Mouse (Mus musculus) adrenal gland, adult (tissue): ENCODE measurements around the gene Sh3bgrl2.

Experiments
- DNase-seq, 2 experiments: peaks; one replicate each; pipeline ENCODE4 v3.0.0; 2022 to 2023; ENCODE audit warnings: low spot score in 1 of 2; ENCODE audit not compliant: inconsistent age in 2 of 2

The Sh3bgrl2 gene

GRCm38 (mm10) chr9:83556780-83557771, 8.9 kb downstream of the Sh3bgrl2 start:
- DNase-seq: peak in 1 of 2 experiments; percentile 35

GRCm38 (mm10) chr9:83560670-83561069, 12.5 kb downstream of the Sh3bgrl2 start:
- no peak for DNase-seq

GRCm38 (mm10) chr9:83562889-83563288, 14.8 kb downstream of the Sh3bgrl2 start:
- DNase-seq: no peak

- peak in 1 of 2 experiments; percentile 49 for DNase-seq
These were observed 15.9 kb downstream of the Sh3bgrl2 start for GRCm38 (mm10) chr9:83563808-83564549.

GRCm38 (mm10) chr9:83564934-83565652, 17.0 kb downstream of the Sh3bgrl2 start:
- DNase-seq: no peak

- DNase-seq: no peak
These were observed 18.0 kb downstream of the Sh3bgrl2 start for GRCm38 (mm10) chr9:83566141-83566540.

GRCm38 (mm10) chr9:83568125-83568524, 20.0 kb downstream of the Sh3bgrl2 start:
- DNase-seq: no peak

DNA sequence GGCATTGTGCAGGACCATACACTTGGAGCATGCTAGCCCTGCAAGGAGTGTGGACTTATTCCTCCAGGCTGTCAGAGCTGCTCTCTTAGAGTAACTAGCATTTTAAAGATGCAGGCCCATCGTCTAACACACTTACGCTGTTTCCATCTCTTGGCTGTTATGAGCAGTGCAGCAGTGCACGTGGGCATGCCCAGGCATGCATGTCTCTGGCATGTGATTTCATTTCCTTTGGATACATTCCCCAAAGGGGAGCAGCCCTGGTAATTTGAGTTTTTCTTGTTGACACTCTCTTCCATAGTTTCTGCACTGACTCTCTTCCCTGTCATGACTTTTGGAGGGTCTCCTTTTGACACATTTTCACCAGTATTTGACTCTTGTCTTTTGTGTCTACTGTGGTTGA, 20.8 kb downstream of the Sh3bgrl2 start:
- no peak for DNase-seq

- no peak for DNase-seq
These were observed 21.8 kb downstream of the Sh3bgrl2 start for GRCm38 (mm10) chr9:83569898-83570297.

GRCm38 (mm10) chr9:83571315-83571714, 23.2 kb downstream of the Sh3bgrl2 start:
- DNase-seq: no peak

DNA sequence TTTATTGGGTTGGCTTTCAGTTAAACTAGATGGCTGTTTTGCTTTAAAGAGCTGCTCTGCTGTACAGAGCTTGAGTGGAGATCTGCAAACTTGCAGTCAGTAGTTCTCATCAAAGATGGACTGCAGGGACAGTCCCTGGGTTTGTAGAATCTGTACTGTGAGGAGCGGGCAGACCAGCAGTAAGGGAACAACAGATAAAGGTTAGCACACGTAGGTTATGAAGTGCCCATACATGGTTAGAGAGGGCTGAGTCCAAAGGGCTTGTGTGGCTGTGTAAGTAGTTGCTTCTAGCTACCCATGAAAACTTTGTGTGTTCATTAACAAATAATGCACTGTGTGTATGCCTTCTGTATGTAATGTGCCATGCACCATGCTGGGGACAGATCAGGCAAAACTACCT, 24.2 kb downstream of the Sh3bgrl2 start:
- no peak for DNase-seq

DNA sequence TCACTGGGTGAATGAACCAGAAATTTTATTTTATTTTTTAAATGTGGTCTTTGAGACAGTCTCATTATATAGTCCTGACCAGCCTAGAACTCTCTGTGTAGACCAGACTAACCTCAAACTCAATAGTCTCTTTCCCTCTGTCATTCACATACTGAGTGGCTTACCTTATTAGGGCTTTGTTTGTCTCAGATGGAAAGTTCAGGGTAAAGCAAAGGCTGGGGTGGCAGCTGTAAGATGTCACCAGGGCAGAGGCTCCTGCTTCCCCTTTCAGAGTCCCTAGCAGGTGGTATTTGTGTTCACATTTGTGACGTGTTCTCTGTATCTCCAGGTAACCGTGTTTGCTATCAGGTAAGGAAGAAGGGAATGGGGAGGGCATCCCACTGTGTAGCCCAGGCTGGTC, 24.7 kb downstream of the Sh3bgrl2 start:
- no peak for DNase-seq

- DNase-seq: no peak
These were observed 25.5 kb downstream of the Sh3bgrl2 start for GRCm38 (mm10) chr9:83573588-83573987.

GRCm38 (mm10) chr9:83575403-83575802, 27.3 kb downstream of the Sh3bgrl2 start:
- peak in 1 of 2 experiments; percentile 27 for DNase-seq

- DNase-seq: peak in 1 of 2 experiments; percentile 62
These were observed 28.0 kb downstream of the Sh3bgrl2 start for GRCm38 (mm10) chr9:83576018-83576688.

GRCm38 (mm10) chr9:83576689-83577057, 28.5 kb downstream of the Sh3bgrl2 start:
- DNase-seq: peak in 1 of 2 experiments; percentile 57

DNA sequence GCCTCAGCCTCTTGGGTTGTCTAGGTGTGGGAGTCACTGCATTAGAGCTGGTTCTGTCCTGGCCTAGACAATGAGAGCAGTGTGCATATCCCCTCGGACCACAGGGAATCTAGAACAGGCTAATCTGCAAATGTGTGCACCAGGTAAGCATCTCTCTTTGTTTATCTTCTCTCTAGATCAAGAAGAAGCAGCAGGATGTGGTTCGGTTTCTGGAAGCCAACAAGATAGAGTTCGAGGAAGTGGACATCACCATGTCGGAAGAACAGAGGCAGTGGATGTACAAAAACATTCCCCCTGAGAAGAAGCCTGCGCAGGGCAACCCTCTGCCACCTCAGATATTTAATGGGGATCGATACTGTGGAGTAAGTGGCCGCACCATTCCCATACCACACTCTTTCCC, 29.1 kb downstream of the Sh3bgrl2 start:
- DNase-seq: no peak

DNA sequence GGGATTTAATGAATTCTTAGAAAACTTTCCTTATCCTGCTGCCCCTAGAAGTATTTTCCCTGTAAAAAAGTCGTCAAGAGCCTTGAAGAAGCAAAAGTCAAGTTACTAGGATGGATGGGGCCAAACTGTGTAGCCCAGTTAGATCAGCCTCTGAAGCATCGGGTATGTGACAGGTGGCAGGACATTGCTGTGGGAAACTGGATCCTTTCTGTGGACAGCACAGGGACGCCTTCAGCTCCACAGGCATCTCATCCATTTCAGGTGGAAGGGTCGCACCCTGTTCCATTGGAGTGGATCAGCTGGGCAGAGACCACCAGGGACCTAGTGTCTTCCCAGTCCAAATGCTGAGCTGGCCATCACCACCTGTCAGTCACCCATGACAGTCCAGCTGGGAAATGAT, 30.9 kb downstream of the Sh3bgrl2 start:
- no peak for DNase-seq

DNA sequence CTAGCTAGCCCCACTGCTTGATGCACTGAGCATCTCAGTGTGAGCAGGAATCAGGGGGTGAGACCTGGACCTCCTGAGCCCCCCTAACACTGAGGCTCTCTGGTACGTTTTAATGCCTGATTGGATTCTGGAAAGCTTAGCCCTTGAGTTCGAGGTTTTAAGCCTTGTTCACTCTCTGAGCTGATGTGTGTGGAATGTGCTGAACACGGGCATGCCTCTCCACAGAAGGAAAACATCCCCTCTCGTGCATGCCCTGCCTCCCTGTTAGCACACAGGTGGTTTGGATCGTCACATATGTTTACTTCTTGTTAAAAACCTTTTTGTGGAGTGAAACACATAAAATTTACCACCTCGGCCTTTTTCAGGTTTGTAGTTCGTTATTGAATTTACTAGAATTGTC, 34.6 kb downstream of the Sh3bgrl2 start:
- DNase-seq: no peak

- peak; percentile 72 to 85 for DNase-seq
These were observed 38.4 kb downstream of the Sh3bgrl2 start for GRCm38 (mm10) chr9:83586316-83587050.
